Mouse (Mus musculus) stomach, embryonic 16.5 days (tissue): Measurements from ENCODE around the gene Trim47. TPM values are rescaled to one million over a fixed set of nuclear protein-coding genes. Genes with fewer than 3 reads are reported as not detected.

Experiments used
- ATAC-seq: fragments of 200-750 bp; cut with Nextera tagmentation; 2 replicates; pipeline ENCODE4 v1.8.0; 2017; ENCODE audit warnings: moderate number of reproducible peaks, moderate TSS enrichment; ENCODE audit not compliant: insufficient read depth, low FRiP score
- H3K27ac ChIP-seq: fragments of 300-500 bp; sonication (generic); 2 replicates; pipeline ENCODE4 v1.5.1; 2014; ENCODE audit warnings: low read length
- H3K27me3 ChIP-seq: fragments of 300-500 bp; sonication (generic); 2 replicates; pipeline ENCODE4 v1.6.1; 2014; ENCODE audit warnings: low read length, control low read depth, mixed read lengths; ENCODE audit not compliant: control insufficient read depth, insufficient read depth
- H3K36me3 ChIP-seq: fragments of 300-500 bp; sonication (generic); 2 replicates; pipeline ENCODE4 v1.6.1; 2014; ENCODE audit warnings: low read length; ENCODE audit not compliant: control insufficient read depth, insufficient read depth
- H3K4me1 ChIP-seq: fragments of 300-500 bp; sonication (generic); 2 replicates; pipeline ENCODE4 v1.6.1; 2014; ENCODE audit warnings: low read length, control low read depth, mixed read lengths; ENCODE audit not compliant: control insufficient read depth, insufficient read depth
- H3K4me2 ChIP-seq: fragments of 300-500 bp; sonication (generic); 2 replicates; pipeline ENCODE4 v1.6.1; 2014; ENCODE audit warnings: low read depth, low read length, mixed read lengths
- H3K4me3 ChIP-seq: fragments of 300-500 bp; sonication (generic); replicated peaks from 2 replicates; pipeline ENCODE4 v1.5.1; 2014; ENCODE audit warnings: mild to moderate bottlenecking, low read length
- H3K9ac ChIP-seq: fragments of 300-500 bp; sonication (generic); 2 replicates; pipeline ENCODE4 v1.6.1; 2014; ENCODE audit warnings: low read length
- H3K9me3 ChIP-seq: fragments of 300-500 bp; sonication (generic); replicated peaks from 2 replicates; pipeline ENCODE4 v1.6.1; 2016; ENCODE audit warnings: low read length, control low read depth; ENCODE audit not compliant: control insufficient read depth
- WGBS: fragments of 180-500 bp; shearing (Covaris S2); extraction: QIAGEN DNeasy Blood & Tissue Kit; methylation state at CpG from one replicate; pipeline ENCODE4 v1.1.7; 2014; 5-methylcytosine and 5-hydroxymethylcytosine counted together
- polyA plus RNA-seq: library from polyadenylated mRNA; unstranded; fragments of >200 nt; fragmentation: Nextera tagmentation; extraction: Ambion mirVana; gene quantifications from 2 replicates; pipeline ENCODE4 v1.2.1, GENCODE M21; 2015

Trim47 gene
- polyA plus RNA-seq, 1 experiment from 2014 or later: 22.7 TPM

GRCm38 (mm10) chr11:116111067-116111466 is 15.9 kb downstream of the Trim47 start:
- no peak overlapping the region; the same call in 1 of the 2 replicates for H3K4me3 ChIP-seq
- no peaks in the 10 kb centered on the region for H3K36me3 ChIP-seq
- H3K9ac ChIP-seq: no peak overlapping the region
- peaks cover 18% of the 10 kb centered on the region for H3K27me3 ChIP-seq
- peak overlapping the region; percentile 87; the same call in 1 of the 2 replicates for H3K4me2 ChIP-seq
- no peaks in the 10 kb centered on the region for H3K9me3 ChIP-seq
- 82% methylated on average over 4 of the region's 4 CpGs for WGBS
- no peak for ATAC-seq
- peak overlapping the region; percentile 50; the same call in 1 of the 2 replicates for H3K27ac ChIP-seq
- peaks cover 39% of the 10 kb centered on the region for H3K4me1 ChIP-seq

GRCm38 (mm10) chr11:116110540-116110939 is 16.5 kb downstream of the Trim47 start:
- Histone ChIP-seq H3K27me3 (peaks cover 18% of the 10 kb centered on the region), H3K9me3 (no peaks in the 10 kb centered on the region), H3K4me3 (peak overlapping the region; percentile 67), H3K27ac (peak overlapping the region; percentile 50), H3K36me3 (0 out of 2 replicates have a peak, but pooled peaks cover 5% of the 10 kb centered on the region), H3K4me2 (peak overlapping the region; percentile 87), H3K4me1 (peaks cover 42% of the 10 kb centered on the region), H3K9ac (peak overlapping the region; percentile 81)
- peak; percentile 8; the same call in 1 of the 2 replicates for ATAC-seq
- WGBS: 19% methylated on average over 10 of the region's 10 CpGs

- peak overlapping the region; percentile 45 for H3K27ac ChIP-seq
- peak overlapping the region; percentile 87 for H3K4me2 ChIP-seq
- 3% methylated on average over 35 of the region's 35 CpGs for WGBS
- peak; percentile 73; the same call in 1 of the 2 replicates for ATAC-seq
- H3K36me3 ChIP-seq: 0 out of 2 replicates have a peak, but pooled peaks cover 5% of the 10 kb centered on the region
- peaks cover 42% of the 10 kb centered on the region for H3K4me1 ChIP-seq
- H3K4me3 ChIP-seq: peak overlapping the region; percentile 67
- peak overlapping the region; percentile 81 for H3K9ac ChIP-seq
- peaks cover 18% of the 10 kb centered on the region for H3K27me3 ChIP-seq
- H3K9me3 ChIP-seq: no peaks in the 10 kb centered on the region
Observed at GRCm38 (mm10) chr11:116110131-116110530, 16.9 kb downstream of the Trim47 start.

- Histone ChIP-seq H3K9me3 (no peaks in the 10 kb centered on the region), H3K27ac (peak overlapping the region; percentile 45), H3K36me3 (0 out of 2 replicates have a peak, but pooled peaks cover 5% of the 10 kb centered on the region), H3K4me2 (peak overlapping the region; percentile 87), H3K4me1 (peaks cover 44% of the 10 kb centered on the region), H3K27me3 (peaks cover 18% of the 10 kb centered on the region), H3K9ac (peak overlapping the region; percentile 81), H3K4me3 (peak overlapping the region; percentile 67)
- WGBS: 2% methylated on average over 70 of the region's 70 CpGs
- ATAC-seq: peak; percentile 18; the same call in 1 of the 2 replicates
Observed at GRCm38 (mm10) chr11:116109441-116110081, 17.4 kb downstream of the Trim47 start.

GRCm38 (mm10) chr11:116108464-116109137 is 18.4 kb downstream of the Trim47 start:
- Histone ChIP-seq H3K9ac (peak overlapping the region; percentile 81), H3K4me1 (peaks cover 54% of the 10 kb centered on the region), H3K27ac (peak overlapping the region; percentile 45), H3K4me2 (peak overlapping the region; percentile 87), H3K27me3 (peaks cover 18% of the 10 kb centered on the region), H3K9me3 (no peaks in the 10 kb centered on the region), H3K36me3 (0 out of 2 replicates have a peak, but pooled peaks cover 5% of the 10 kb centered on the region), H3K4me3 (peak overlapping the region; percentile 67)
- WGBS: 13% methylated on average over 23 of the region's 23 CpGs
- ATAC-seq: no peak

GRCm38 (mm10) chr11:116107777-116108285 is 19.2 kb downstream of the Trim47 start:
- Histone ChIP-seq H3K36me3 (0 out of 2 replicates have a peak, but pooled peaks cover 5% of the 10 kb centered on the region), H3K27ac (peak overlapping the region; percentile 45), H3K9me3 (no peaks in the 10 kb centered on the region), H3K27me3 (peaks cover 18% of the 10 kb centered on the region), H3K4me2 (peak overlapping the region; percentile 87), H3K9ac (peak overlapping the region; percentile 81), H3K4me3 (peak overlapping the region; percentile 67), H3K4me1 (peaks cover 61% of the 10 kb centered on the region)
- 40% methylated on average over 19 of the region's 19 CpGs for WGBS
- no peak for ATAC-seq

- peak overlapping the region; percentile 87 for H3K4me2 ChIP-seq
- H3K9me3 ChIP-seq: no peaks in the 10 kb centered on the region
- peaks cover 66% of the 10 kb centered on the region for H3K4me1 ChIP-seq
- 0 out of 2 replicates have a peak, but pooled peaks cover 5% of the 10 kb centered on the region for H3K36me3 ChIP-seq
- no peak for ATAC-seq
- H3K4me3 ChIP-seq: peak overlapping the region; percentile 67
- WGBS: 47% methylated on average over 13 of the region's 14 CpGs
- peak overlapping the region; percentile 81 for H3K9ac ChIP-seq
- peaks cover 18% of the 10 kb centered on the region for H3K27me3 ChIP-seq
- H3K27ac ChIP-seq: peak overlapping the region; percentile 45
Observed at GRCm38 (mm10) chr11:116106963-116107776, 19.8 kb downstream of the Trim47 start.

- 28% methylated on average over 32 of the region's 32 CpGs for WGBS
Observed at GRCm38 (mm10) chr11:116106154-116106962, 20.7 kb downstream of the Trim47 start.

More at GRCm38 (mm10) chr11:116106154-116106962, 20.7 kb downstream of the Trim47 start:
- Histone ChIP-seq H3K27me3 (peaks cover 18% of the 10 kb centered on the region), H3K4me3 (peak overlapping the region; percentile 14; the same call in 1 of the 2 replicates), H3K9me3 (no peaks in the 10 kb centered on the region), H3K27ac (0 out of 2 replicates have a peak overlapping the region, but pooled peaks have one; percentile 12), H3K4me2 (peak overlapping the region; percentile 87), H3K36me3 (0 out of 2 replicates have a peak, but pooled peaks cover 5% of the 10 kb centered on the region), H3K9ac (peak overlapping the region; percentile 81), H3K4me1 (peaks cover 74% of the 10 kb centered on the region)
- ATAC-seq: no peak
